Mouse (Mus musculus): ENCODE results near the gene Sec1.

DNA sequence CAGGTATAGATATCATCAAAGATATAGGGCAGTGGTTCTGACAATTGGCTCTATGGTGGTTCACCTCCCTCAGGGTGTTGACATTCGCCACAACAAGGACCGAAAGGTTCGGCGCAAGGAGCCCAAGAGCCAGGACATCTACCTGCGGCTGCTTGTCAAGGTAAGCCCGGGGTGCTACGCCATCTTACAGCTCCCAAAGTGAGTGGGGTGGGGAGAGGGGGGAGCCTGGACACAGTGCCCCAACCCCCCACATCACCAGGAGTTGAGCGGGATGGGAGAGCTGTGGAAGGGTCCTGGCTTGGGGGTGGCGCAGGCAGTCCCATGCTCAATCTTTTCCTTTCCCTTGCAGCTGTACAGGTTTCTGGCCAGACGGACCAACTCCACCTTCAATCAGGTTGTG lies 25.0 kb upstream of the Sec1 start:
- TF ChIP-seq CTCF (IDR thresholded peaks at IDR 0.05; ENCODE audit: low read depth, low read length) = no peak
- TF ChIP-seq GATA1 (IDR thresholded peaks at IDR 0.05; ENCODE audit: borderline replicate concordance, low read length) = no peak
